Mouse (Mus musculus): ENCODE results near the gene Asap3.

DNA sequence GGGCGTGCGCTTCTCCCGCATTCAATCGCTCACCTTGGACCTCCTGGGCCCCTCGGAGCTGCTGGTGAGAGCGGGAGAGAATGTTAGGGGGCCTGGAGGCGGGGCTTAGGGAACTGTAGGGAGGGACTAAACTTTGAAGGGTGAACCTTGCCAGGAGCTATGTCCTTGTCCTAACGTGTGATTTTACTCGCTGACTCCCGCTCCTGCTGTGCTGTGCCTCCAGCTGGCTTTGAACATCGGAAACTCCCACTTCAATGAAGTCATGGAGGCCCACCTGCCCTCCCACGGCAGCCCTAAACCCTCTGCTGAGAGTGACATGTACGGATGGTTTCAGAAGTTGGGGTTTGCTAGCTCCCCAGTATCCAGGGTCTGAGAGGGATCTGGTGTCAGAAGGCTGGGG lies 32.5 kb downstream of the Asap3 start:
- TF ChIP-seq CTCF (IDR thresholded peaks at IDR 0.05; ENCODE audit: low read depth) (no peak), EP300 (optimal IDR thresholded peaks at IDR 0.05) (no peak)
